Mouse (Mus musculus) midbrain, postnatal 0 days (tissue): Measurements from ENCODE around the gene Pde9a. TPM values are rescaled to one million over a fixed set of nuclear protein-coding genes. Genes with fewer than 3 reads are reported as not detected.
A peak's percentile ranks its signal among the peaks of the same experiment; 100 is the strongest.

ENCODE experiments used
- ATAC-seq: fragments of 200-750 bp; cut with Nextera tagmentation; 2 replicates; pipeline ENCODE4 v1.8.0; 2017; ENCODE audit warnings: moderate number of reproducible peaks, mild to moderate bottlenecking, moderate TSS enrichment, moderate library complexity; ENCODE audit not compliant: low FRiP score
- DNase-seq: peaks from one replicate; pipeline ENCODE4 v3.0.0-alpha.2; 2015; ENCODE audit warnings: low spot score
- H3K27ac ChIP-seq: fragments of 300-500 bp; sonication (generic); 2 replicates; pipeline ENCODE4 v1.5.1; 2014; ENCODE audit warnings: low read depth, mild to moderate bottlenecking, low read length, mixed read lengths
- H3K27me3 ChIP-seq: fragments of 300-500 bp; sonication (generic); 2 replicates; pipeline ENCODE4 v1.6.1; 2014; ENCODE audit warnings: low read length, control low read depth, mixed read lengths; ENCODE audit not compliant: insufficient read depth
- H3K36me3 ChIP-seq: fragments of 300-500 bp; sonication (generic); 2 replicates; pipeline ENCODE4 v1.6.1; 2014; ENCODE audit warnings: low read length, control low read depth, mixed read lengths; ENCODE audit not compliant: insufficient read depth
- H3K4me1 ChIP-seq: fragments of 300-500 bp; sonication (generic); 2 replicates; pipeline ENCODE4 v1.6.1; 2014; ENCODE audit warnings: mild to moderate bottlenecking, control low read depth, antibody characterized with exemption, low read length, mixed read lengths; ENCODE audit not compliant: insufficient read depth
- H3K4me2 ChIP-seq: fragments of 300-500 bp; sonication (generic); 2 replicates; pipeline ENCODE4 v1.6.1; 2014; ENCODE audit warnings: low read depth, mild to moderate bottlenecking, low read length, mixed read lengths; ENCODE audit not compliant: poor library complexity, severe bottlenecking
- H3K4me3 ChIP-seq: fragments of 300-500 bp; sonication (generic); 2 replicates; pipeline ENCODE4 v1.5.1; 2014; ENCODE audit warnings: low read depth, mild to moderate bottlenecking, low read length, moderate library complexity
- H3K9ac ChIP-seq: fragments of 300-500 bp; sonication (generic); replicated peaks from 2 replicates; pipeline ENCODE4 v1.6.1; 2014; ENCODE audit warnings: mild to moderate bottlenecking, low read length, moderate library complexity, mixed read lengths; ENCODE audit not compliant: poor library complexity, severe bottlenecking
- H3K9me3 ChIP-seq: fragments of 300-500 bp; sonication (generic); 2 replicates; pipeline ENCODE4 v1.6.1; 2016; ENCODE audit warnings: low read length, control low read depth
- CTCF ChIP-seq: IDR thresholded peaks from 2 replicates; pipeline ENCODE4 v1.5.1; 2016; ENCODE audit warnings: antibody characterized with exemption, mild to moderate bottlenecking
- WGBS: fragments of 180-500 bp; shearing (Covaris S2); extraction: QIAGEN DNeasy Blood & Tissue Kit; methylation state at CpG from one replicate; pipeline ENCODE4 v1.1.7; 2014; 5-methylcytosine and 5-hydroxymethylcytosine counted together
- polyA plus RNA-seq: library from polyadenylated mRNA; unstranded; fragments of >200 nt; fragmentation: Nextera tagmentation; extraction: Ambion mirVana; gene quantifications from 2 replicates; pipeline ENCODE4 v1.2.1, GENCODE M21; 2015
- total RNA-seq: library from RNA; depleted of rRNA; stranded (reverse); fragments of >200 nt; gene quantifications from 2 replicates; pipeline ENCODE4 v1.2.3, GENCODE M21; 2014; rRNA removed

Pde9a gene
- total RNA-seq = 27.3 and 40.2 TPM in 2 replicates
- 32.2 and 36.4 TPM in 2 replicates for polyA plus RNA-seq

DNA sequence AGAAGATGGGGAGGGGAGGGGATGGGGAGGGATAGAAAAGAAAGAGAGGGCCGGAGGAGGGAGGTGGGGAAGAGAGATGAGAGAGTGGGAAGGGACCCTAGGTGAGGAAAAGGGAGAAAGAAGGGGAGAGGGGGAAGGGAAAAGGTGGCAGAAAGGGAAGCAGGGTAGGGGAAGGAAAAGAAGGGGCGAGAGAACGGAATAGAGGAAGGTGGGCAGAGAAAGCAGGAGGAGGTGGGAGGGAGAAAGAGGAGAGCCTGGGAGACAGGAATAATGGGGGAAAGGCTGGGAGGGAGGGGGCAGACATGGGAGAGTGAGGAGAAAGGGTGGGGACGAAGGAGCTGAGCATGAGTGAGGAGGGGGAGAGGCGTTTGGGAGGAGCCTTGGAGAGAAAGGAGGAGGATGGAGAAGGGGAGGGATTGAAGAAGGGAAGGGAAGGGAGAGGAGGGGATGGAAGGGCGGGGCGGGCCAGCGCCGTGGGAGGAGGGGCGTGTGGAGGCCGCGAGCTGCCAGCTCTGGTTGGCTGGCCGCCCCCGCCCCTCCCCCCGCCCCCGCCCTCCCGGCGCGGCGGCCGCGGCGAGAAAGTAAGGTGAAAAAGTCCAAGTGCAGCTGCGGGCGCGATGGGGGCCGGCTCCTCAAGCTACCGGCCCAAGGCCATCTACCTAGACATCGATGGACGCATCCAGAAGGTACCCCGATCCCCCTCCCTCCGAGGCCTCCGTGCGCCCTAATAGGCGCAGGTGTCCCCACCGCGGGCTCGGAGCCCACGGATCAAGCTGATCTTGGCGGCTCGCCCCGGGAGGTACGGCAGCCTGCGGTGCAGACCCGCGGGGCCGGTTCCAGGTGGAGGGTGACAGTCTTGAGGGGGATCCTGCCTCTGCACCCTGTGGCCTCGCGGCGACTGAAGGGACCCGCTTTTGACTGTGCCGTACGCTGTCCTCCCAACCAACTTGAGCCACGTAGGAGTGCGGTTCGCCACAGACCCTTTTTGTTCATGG lies at the start of gene Pde9a:
Gene Pde9a, plus strand, starts transcription at position 540 of the 995 bp plus-strand sequence.
- Histone ChIP-seq H3K4me1 (peaks cover 24% of the 10 kb centered on the region), H3K36me3 (no peaks in the 10 kb centered on the region), H3K9ac (peak within 1 kb of the TSS; percentile 79), H3K27me3 (no peaks in the 10 kb centered on the region), H3K9me3 (no peaks in the 10 kb centered on the region), H3K4me2 (peak within 1 kb of the TSS; percentile 78), H3K27ac (peak within 1 kb of the TSS; percentile 59), H3K4me3 (peak within 1 kb of the TSS; percentile 86)
- no peak for TF ChIP-seq CTCF
- DNase-seq (peak; percentile 89), ATAC-seq (peak; percentile 88)
- WGBS = under 1% methylated on average over 33 of the region's 56 CpGs

DNA sequence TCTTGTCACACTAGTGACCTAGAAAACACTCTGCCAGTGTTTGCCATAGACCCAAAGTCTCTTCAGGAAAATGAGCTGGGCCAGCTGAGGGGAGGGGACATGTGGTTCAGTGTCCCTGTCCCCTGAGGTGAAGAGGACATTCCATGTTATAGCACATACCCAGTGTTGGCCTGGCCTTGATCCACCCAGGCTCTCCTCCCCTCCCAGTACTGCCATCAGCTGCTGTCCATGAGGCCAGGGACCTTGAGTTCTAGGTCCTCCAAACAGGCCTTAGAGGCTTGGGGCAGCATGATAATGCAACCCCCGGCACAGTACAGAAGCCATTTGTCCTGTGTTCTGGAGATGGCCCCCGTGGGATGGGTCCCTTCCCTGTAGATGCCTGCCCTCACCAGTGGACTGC lies 46.2 kb upstream of the Pde9a start:
- no peak for TF ChIP-seq CTCF
- no peak for ATAC-seq

DNA sequence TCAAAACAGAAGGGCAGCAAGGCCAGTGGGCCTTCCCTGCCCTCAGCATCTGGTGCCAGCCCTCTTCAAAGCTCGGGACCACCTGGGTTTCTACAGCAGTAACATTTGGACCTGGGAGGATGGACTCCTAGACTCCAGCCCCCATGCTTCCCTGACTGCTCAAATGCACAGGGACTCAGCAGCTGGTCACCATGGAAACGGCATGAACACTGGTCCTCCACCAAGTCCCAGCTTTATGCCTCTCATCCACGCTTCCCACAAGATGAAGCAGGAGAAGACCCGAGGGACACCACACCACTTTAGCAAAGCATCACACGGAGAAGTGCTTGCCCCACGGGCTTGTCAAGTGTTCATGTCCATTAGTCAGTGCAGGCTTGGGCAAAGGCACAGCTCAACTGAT lies 43.8 kb upstream of the Pde9a start:
- Histone ChIP-seq H3K27me3 (no peaks in the 10 kb centered on the region), H3K36me3 (peaks cover 6% of the 10 kb centered on the region; the same call in 1 of the 2 replicates), H3K4me2 (no peak overlapping the region), H3K4me1 (peaks cover 7% of the 10 kb centered on the region), H3K4me3 (no peak overlapping the region), H3K9ac (no peak overlapping the region), H3K9me3 (no peaks in the 10 kb centered on the region), H3K27ac (no peak overlapping the region)
- WGBS = 40% methylated on average over 6 of the region's 6 CpGs
- no peak for TF ChIP-seq CTCF
- DNase-seq (peak; percentile 69), ATAC-seq (no peak)

More for the DNA sequence above, 46.2 kb upstream of the Pde9a start:
- DNase-seq = no peak
- no peak overlapping the region for H3K4me2 ChIP-seq
- peaks cover 7% of the 10 kb centered on the region for H3K4me1 ChIP-seq
- H3K9ac ChIP-seq = no peak overlapping the region
- 89% methylated on average over 2 of the region's 2 CpGs for WGBS
- H3K27me3 ChIP-seq = no peaks in the 10 kb centered on the region
- H3K36me3 ChIP-seq = peaks cover 7% of the 10 kb centered on the region; the same call in 1 of the 2 replicates
- H3K9me3 ChIP-seq = no peaks in the 10 kb centered on the region
- H3K27ac ChIP-seq = no peak overlapping the region
- no peak overlapping the region for H3K4me3 ChIP-seq

DNA sequence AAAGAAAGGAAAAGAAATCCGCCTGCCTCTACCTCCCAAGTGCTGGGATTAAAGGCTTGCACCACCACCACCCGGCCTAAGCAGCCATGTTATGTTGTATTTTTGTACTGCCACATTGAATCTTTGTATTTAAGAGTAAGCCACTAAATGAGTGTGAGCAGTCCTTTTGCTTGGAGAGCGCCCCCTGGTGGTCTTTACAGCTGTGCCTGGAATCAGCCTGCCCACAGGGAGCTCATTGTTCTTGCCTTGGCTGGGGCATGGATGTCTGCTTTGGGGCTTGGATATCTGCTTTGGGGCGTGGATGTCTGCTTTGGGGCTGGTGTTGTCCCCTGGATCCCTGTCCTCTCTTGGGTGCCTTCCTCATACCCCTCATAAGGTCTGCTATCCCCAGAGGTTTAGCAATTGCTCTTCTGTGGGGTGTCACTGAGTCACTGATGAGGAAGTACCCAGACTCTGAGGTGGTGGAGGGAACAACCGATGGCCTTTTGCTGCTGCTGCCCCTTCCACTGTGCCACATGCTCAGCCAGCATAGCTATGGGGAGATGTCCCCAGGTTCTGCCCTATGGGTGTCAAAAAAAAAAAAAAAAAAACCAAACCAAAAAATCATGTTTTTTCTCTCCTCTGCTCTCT lies 41.7 kb upstream of the Pde9a start:
- peaks cover 7% of the 10 kb centered on the region for H3K4me1 ChIP-seq
- no peak overlapping the region for H3K9ac ChIP-seq
- H3K9me3 ChIP-seq = no peaks in the 10 kb centered on the region
- no peak overlapping the region for H3K27ac ChIP-seq
- no peaks in the 10 kb centered on the region for H3K27me3 ChIP-seq
- peak; percentile 63 for DNase-seq
- ATAC-seq = no peak
- no peak overlapping the region for H3K4me2 ChIP-seq
- WGBS = 42% methylated on average over 5 of the region's 5 CpGs
- peak; percentile 77 for TF ChIP-seq CTCF
- no peak overlapping the region for H3K4me3 ChIP-seq
- peaks cover 8% of the 10 kb centered on the region for H3K36me3 ChIP-seq

DNA sequence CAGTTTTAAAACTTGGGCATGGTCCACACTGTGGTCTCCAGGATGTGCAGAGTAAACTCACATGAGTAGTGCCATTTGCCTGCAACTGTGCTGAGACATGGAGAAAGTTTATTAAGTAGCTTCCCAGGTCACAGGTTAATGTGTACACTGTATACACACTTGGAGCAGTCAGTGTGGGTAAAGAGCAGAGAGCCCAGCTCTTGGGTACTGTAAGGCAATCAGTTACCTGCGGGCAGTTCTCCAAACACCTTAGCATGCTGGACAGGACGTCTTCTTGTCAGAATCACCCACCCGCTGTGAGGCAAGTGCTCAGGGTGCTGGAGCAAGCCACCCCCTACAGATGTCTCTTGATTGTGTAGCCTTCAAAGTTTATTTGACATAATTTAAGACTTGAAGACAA lies 41.2 kb upstream of the Pde9a start:
- Histone ChIP-seq H3K9ac (no peak overlapping the region), H3K4me3 (no peak overlapping the region), H3K27ac (no peak overlapping the region), H3K4me1 (peaks cover 7% of the 10 kb centered on the region), H3K36me3 (peaks cover 10% of the 10 kb centered on the region), H3K9me3 (no peaks in the 10 kb centered on the region), H3K27me3 (no peaks in the 10 kb centered on the region), H3K4me2 (no peak overlapping the region)
- no peak for TF ChIP-seq CTCF
- WGBS = 87% methylated on average over 3 of the region's 3 CpGs
- DNase-seq (no peak), ATAC-seq (no peak)

DNA sequence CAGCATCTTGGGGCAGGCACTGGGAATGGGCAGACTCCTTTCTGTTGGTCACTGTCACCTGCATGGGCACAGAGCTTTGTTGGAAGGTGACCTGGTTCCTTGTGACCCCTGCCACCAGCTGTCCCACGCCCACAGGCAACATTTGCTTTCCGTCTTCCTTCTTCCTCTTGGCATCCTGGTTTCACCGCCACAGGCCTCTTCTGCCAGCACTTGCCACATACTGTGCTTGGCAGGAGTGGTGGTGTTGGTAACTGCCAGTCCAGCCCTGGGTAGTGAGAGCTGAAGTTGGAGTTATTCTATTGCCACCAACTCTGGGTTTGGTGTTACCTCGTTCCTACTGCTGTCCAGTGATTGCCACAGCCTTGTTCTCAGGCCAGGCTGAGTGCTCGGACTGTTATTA lies 37.9 kb upstream of the Pde9a start:
- 78% methylated on average over 5 of the region's 5 CpGs for WGBS
- H3K9ac ChIP-seq = no peak overlapping the region
- ATAC-seq (no peak), DNase-seq (no peak)
- H3K27ac ChIP-seq = no peak overlapping the region
- TF ChIP-seq CTCF = no peak
- no peaks in the 10 kb centered on the region for H3K27me3 ChIP-seq
- H3K4me2 ChIP-seq = no peak overlapping the region
- no peak overlapping the region for H3K4me3 ChIP-seq
- H3K36me3 ChIP-seq = peaks cover 13% of the 10 kb centered on the region
- no peaks in the 10 kb centered on the region for H3K4me1 ChIP-seq
- H3K9me3 ChIP-seq = no peaks in the 10 kb centered on the region
